Mouse (Mus musculus) adipocyte (in vitro differentiated cells): ENCODE data around the gene Mrap.

Source experiments
- DNase-seq: peaks from one replicate; pipeline ENCODE4 v3.0.0-alpha.2; 2016; ENCODE audit warnings: low spot score

The Mrap gene

DNA sequence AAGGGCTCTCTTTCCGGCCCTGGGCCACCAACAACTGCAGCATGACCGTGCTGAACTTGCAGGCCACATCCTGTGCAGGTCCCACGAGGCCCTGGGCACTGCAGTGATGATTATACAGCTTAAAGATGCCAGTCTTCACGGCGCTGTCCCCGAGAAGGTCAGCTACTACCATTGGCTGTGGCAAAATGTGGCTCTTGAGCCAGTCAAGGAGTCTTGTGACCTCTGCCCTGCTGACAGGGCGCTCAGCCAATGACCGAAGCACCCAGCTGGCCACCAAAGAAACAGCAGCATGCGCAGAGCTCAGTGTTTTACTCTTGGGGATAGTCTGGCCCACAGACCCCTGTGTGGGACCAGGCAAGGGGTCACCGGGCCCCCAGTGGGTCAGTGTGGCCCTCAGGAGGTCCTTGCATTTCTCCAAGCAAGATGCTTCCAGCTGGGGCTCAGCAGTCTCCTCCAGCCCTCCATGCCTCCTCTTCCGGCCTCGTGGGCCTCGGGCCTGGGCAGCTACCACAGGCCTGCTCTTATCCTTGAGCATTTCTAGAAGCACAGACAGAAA, 15.5 kb downstream of the Mrap start:
- DNase-seq, result peak; percentile 72

DNA sequence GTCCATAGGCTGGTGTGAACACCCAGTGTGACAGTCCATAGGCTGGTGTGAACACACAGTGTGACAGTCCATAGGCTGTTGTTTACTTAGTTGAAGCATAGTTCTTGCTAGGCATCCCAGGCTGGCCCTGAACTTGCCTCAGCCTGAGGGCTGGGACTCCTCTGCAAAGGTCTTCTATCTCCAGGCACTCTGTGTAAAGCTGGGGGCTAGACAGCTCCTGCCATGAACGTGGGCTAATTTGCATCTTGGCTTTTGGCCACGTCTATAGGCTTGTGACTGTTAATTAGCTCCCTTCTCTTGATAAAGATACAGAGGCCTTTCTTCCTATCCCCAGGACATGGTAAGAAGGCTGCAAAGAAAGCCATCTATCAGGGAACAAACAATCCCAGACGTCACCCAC, 21.3 kb downstream of the Mrap start:
- no peak for DNase-seq

DNA sequence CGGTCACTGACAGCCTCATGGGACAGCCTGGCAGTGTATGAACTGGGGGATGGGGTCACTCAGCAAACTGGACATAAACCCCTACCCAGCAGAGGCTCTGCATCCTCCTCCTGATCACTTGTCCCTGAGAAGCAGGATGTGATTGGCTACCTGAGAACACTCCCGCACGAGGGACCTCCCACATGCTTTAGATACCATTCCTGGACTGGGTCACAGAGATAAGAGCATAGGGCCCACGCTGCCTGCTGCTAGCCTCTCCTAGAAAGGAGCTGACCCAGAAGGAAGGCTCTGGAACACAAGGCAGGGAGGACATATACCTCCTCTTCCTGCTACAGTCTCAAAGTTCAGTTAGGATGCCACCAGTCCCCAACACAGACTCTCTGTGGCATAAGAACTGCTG, 22.5 kb downstream of the Mrap start:
- no peak for DNase-seq

DNA sequence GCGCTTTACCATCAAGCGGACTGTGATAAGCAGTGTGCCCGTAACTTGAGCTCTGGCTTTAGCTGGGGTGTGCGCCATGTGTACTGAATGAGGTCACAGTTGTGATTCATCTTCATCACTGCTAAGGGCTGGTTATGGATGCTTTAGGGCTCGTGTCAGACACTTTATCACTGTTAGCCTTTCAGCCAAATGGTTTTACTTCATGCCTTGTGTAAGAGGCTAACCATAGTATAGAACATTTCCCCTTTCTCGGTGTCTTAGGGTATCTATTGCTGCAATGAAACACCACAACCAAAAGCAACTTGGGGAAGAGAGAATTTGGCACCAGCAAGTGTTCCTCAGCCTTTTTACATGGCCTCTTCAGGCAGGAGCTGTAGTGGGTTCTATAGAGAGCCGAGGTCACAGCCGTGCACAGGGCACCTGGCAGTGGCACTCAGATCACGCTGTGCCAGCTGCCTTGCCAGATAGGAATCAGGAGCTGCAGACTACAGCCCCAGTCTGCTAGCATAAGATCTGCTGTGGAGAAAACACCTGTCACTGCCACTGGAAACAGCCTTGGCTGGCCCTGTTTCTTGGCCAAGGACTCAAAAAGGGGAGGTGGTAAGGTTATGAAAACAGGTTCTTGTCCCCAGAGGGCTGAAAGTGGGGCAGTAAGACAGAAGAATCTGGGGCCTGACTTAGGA, 27.3 kb downstream of the Mrap start:
- no peak for DNase-seq

DNA sequence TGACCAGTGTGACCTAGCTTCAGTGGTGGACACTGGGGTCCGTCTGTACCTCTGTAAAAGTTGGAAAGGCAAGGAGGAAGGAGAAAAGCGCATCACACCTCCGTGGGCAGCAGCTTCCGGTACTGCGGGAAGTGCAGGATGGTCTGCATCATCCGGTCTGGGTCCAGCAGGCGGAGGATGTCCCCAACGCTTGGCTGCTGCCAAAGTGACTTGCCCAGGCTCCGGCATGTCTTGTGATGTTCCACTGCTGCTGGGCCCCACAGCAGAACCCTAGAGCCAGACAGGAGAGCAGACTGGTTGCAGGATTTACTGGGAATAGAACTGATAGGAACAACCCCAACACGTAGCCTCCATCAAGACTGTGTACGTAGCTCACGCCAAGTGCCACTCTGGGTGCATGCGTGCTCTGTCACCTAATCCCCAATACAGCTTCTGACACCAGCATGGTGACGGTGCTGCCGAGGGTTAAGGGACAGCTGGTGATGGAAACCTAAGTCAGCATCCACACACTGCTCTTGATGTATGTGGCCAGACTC, 29.0 kb downstream of the Mrap start:
- DNase-seq, result no peak

DNA sequence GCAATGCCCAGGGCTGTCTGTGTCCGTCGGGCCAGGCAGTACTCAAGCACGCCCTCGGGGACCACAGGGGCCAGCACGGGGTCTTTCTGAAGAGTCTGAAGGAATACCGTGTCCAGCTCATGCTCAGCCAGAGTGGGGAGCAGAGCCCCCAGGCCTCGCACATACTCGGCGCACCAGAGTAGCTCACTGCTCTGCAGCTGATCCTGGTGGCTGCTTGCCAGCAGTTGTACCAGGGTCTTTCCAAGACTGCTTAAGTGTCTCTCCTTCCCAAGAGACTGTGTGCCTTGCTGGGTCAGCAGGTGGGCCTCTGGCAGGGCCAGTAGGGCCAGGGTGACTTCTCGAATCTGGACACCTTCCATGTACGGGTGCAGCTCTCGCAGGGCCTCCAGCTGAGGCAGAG, 36.2 kb downstream of the Mrap start:
- DNase-seq, result no peak

DNA sequence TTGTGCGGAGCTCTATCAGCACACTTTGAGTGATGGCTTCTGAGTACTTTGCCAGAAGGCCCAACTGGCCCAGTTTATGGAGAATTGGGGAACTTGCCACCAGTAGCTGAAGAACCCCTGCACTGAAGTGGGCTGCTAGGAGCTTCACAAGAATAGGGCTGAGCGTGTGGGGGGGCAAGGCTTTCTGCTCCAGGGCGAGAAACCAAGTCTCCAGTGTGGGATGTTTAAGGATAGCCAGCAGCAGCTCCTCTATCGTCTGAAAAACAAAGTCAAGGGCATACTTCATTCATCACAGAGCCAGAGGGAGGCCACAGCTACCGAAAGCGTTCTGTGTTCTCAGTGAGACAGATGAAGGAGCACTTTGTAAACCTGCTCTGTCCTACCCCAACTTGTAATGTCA, 36.6 kb downstream of the Mrap start:
- DNase-seq, result no peak

DNA sequence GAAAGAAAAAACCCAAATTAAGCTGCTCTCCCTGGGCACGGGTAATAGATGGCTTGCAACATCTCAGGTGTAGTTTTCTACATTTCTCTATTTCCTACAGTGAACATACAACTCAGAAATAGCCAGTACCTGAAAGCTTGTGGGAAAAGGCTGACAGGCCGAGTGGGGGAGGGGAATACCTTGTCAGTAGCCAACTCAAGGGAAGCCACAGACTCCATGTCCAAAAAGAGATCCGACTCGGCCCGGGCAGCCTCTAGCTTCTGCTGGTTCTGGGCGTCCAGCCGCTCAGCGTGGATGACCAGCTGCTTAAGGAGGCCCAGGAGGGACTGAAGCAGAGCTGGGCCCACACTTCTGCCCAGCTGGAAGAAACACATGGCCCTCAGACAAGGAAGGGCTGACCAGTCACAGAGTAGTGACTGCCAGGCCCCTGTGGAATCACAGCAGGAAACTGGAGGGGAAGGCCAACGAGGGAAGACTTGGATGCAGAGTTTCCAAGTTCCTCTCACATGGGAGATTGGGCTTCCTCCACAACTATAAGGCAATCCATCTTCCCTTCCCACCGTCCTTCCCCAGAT, 38.0 kb downstream of the Mrap start:
- no peak for DNase-seq

DNA sequence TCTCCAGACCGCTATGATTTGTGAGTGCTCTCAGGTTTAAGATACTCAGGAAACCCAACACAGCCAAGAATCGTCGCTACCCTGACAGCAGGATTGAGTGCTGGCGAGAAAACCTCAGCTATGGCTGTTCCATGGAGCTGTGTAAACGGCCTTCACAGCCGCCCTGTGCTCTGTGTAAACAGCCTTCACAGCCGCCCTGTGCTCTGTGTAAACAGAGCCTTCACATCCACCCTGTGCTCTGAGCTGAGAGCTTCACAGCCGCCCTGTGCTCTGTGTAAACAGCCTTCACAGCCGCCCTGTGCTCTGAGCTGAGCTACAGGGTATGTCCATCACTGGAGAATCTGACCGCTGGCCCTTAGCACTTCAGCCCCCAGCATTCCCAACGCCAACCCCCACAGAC, 41.8 kb downstream of the Mrap start:
- no peak for DNase-seq

DNA sequence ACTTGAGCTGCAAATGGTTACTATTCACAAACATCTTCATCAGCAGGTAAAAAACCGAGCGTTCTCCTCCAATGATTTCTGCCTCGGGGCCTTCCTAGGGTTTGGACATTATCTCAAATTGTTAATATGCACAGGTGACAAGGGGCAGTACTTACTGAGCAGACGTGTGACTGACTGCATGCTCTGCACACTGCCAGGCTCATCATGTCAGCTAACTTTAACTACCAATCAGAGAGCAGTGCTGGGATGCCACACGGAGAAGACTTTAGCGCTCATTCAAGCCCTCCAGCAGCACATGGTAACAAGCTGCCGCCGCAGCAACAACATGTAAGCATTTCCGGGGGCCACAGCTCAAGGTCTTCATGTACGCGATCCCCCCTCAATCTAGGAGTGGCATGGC, 45.3 kb downstream of the Mrap start:
- DNase-seq, result no peak

DNA sequence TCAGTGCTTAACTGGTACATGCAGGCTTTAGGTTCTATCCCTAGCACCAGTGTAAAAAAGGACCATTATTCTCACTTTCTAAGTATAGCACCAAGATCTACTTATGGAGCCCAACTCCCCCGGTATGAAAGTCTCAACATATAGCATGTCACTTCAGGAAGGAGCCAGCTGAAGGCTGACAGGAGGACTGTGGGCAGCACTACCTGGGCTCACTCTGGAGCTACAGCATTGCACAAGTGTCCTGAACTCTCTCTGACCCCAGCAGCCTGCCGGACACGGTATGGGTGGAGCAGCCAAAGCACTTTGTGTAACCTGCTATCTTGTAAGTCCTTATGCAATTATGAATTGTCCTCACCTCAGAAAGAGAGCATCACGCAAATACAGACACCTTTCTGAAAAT, 47.2 kb downstream of the Mrap start:
- no peak for DNase-seq

DNA sequence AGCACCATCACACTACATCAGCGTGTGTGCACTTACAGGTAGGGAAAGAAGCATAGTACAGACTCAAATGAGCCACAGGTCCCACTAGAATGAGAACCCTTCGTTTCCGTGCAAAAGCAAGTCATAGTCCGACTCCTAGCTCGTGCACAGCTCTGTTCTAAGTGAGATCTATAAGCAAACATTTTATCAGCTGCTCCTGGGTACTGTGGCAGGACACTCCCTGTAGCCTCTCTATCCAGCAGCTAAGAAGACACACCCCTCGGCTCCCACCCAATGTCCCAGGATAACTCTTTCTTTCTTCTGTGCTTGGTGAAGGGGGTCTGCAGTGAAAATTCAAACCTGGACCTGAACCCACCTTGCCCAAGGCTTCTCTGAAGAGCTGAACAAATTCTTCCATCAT, 50.6 kb downstream of the Mrap start:
- no peak for DNase-seq

DNA sequence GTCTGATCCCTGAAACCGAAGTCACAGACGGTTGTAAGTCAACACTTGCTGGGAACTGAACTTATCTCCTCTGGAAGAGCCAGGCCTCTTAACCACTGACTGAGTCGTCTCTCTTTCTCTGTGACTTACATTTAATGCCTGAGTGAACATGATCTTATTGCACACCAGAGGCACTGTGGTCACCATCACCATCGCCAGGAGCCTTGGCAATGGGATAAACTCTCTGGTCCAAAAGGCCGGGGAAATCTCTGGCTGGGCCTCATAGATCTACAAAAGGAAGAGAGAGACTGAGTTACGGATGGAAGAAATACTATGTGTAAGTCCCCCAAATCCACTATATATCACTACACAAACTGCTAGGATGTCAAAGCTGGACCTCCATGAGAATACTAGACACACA, 52.9 kb downstream of the Mrap start:
- no peak for DNase-seq

DNA sequence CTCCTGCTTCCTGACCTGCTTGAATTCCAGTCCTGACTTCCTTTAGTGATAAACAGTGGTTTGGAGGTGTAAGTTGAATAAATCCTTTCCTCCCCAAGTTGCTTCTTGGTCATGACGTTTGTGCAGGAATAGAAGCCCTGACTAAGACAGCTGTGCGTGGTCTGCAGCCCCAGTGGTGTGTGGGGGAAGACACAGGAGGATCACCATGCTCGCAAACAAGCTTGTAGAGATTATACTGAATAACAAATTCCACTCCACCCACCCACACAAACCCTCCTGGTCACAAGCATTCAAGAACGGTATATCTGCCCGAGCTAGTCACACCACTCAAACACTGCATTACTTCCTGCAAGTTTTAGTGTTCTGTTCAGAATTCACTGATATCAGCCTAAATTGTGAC, 54.1 kb downstream of the Mrap start:
- DNase-seq, result no peak

DNA sequence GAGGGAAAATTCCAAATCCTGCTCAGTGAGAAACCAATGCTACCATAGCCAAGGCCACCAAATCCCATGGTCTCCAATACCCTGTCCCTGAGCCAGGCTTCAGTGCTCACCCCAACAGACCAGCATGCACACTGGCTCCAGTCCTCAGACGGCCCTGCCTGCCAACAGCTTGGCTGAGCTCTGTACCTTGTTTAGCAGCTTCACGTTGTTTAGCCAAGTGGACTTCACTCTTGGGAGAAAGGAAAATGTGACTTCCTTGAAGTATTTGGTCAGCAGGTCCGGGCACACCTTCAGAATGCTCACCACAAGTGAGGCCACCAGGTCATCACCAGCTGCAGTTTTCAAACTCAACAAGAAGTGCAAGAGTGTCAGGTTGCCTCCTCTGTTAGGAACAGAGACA, 54.5 kb downstream of the Mrap start:
- no peak for DNase-seq

DNA sequence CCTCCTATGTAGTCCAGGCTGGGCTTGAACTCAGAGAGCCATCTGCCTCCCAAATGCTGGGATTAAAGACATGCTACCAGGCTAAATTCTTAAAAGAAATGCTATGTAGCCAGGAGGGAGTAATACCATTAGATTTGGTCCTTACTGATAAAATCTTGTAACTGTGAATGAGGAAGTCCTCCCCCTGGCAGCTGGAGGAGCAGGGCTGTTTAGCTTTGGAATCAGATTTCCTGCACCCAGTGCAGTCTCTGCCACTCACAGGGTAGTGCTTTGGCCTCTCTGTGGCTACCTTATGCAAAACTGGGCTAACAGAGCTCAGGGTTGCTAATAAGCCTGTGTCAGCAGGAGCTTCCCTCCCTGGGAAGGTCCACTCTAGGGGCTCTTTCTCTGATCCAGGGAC, 56.7 kb downstream of the Mrap start:
- DNase-seq, result no peak

DNA sequence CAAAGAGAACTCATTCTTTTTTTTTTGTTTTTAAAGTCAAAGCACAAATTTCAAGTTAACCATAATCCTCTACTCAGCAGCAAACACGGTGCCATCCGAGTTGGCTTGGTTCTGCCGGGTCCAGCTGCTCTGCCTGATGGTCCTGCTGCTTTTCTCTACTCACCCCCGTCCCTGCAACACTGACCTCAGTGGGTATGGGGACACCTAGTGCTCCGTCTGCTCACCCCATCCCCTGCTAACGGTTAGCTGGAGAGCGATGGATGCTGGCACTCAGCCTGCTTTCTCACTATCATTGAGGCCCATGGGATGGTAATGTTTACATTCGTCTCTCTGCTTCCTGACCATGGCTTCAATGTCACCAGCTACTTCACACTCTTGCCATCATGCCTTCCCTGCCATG, 60.4 kb downstream of the Mrap start:
- no peak for DNase-seq

DNA sequence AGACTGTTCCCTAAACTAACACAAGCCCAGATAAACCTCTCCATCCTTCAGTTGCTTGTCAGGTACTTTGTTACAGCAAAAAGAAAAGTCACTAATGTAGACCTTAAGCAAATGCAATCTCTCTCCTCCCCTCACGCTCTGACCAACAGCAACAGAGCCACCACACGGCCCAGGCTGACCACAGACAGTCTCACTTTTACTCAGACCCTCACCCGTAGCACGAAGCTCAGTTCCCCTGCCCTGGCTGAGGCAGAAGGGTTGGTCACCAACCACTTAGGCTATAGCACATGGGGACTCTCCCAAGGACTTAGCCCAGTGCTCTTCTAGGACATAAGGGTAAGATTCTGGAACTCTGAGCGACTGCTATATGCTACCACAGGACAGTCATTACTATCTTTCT, 60.8 kb downstream of the Mrap start:
- no peak for DNase-seq
